In the genomic region with DNA sequence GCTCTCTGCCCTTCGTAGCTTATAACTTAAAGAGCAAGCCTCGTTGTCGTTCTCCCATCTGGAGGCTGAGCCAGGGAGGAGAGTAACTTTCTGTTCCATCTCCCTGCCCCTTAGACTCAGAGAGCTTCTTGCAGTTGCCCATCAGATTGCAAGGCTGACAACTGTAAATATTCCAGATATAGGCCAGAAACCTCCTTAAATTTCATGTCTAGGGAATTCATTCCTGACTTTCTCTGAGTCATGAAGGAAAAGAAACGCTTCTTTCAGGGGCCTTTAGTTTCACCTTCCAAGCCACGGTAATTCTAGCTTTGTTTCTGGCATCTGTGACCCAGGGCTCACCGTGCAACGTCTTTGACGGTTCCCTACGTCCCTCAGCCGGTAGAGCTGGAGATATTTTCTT, we compare ENCODE assay signal across 12 mouse cellular contexts.
"Had no signal": no experiment of that assay in that cellular context is flagged by ENCODE, and none has a peak within 500 bp of the region (broad histone marks: within the 10 kb centered on the region; RNA-seq: fewer than 3 reads in every experiment).

No protein-coding gene starts in this region.

- H3K4me3 ChIP-seq: kidney, embryonic 15.5 days; left cerebral cortex, adult 2 months; liver, embryonic 13.5 days; lung, embryonic 15.5 days; midbrain, embryonic 13.5 days; neural tube, embryonic 15.5 days; stomach, embryonic 15.5 days had no signal

- H3K9ac ChIP-seq: kidney, embryonic 15.5 days; liver, embryonic 13.5 days; liver, postnatal 0 days; lung, embryonic 15.5 days; midbrain, embryonic 13.5 days; neural tube, embryonic 15.5 days; stomach, embryonic 15.5 days had no signal

- H3K36me3 ChIP-seq: kidney, embryonic 15.5 days; liver, embryonic 13.5 days; lung, embryonic 15.5 days; midbrain, embryonic 13.5 days; neural tube, embryonic 15.5 days; stomach, embryonic 15.5 days had no signal

- H3K4me1 ChIP-seq: liver, embryonic 13.5 days; stomach, embryonic 15.5 days had no signal

- H3K9me3 ChIP-seq: kidney, embryonic 15.5 days; liver, embryonic 13.5 days; lung, embryonic 15.5 days; midbrain, embryonic 13.5 days; neural tube, embryonic 15.5 days; stomach, embryonic 15.5 days had no signal

- ATAC-seq: liver, postnatal 0 days; midbrain, embryonic 13.5 days had no signal

- H3K27me3 ChIP-seq: kidney, embryonic 15.5 days; liver, embryonic 13.5 days; lung, embryonic 15.5 days; midbrain, embryonic 13.5 days; neural tube, embryonic 15.5 days; stomach, embryonic 15.5 days had no signal

- DNase-seq: kidney, postnatal 14 days; liver; liver, embryonic 13.5 days; liver, postnatal 0 days; spleen, adult 18-20 months; thymus, postnatal 36 days had no signal

- H3K27ac ChIP-seq: kidney, embryonic 15.5 days; left cerebral cortex, adult 2 months; liver, embryonic 13.5 days; lung, embryonic 15.5 days; midbrain, embryonic 13.5 days; neural tube, embryonic 15.5 days; stomach, embryonic 15.5 days had no signal

- H3K4me2 ChIP-seq: kidney, embryonic 15.5 days; liver, embryonic 13.5 days; lung, embryonic 15.5 days; midbrain, embryonic 13.5 days; neural tube, embryonic 15.5 days; stomach, embryonic 15.5 days had no signal
